Mouse (Mus musculus): ENCODE measurements around the gene Cyb5r2.

GRCm38 (mm10) chr7:107778216-107778615 lies 20.4 kb upstream of the Cyb5r2 start:
- no peak for TF ChIP-seq CTCF (IDR thresholded peaks at IDR 0.05; ENCODE audit: extremely low read depth, insufficient read length, insufficient replicate concordance, low read depth, low read length)
- TF ChIP-seq POLR2A (IDR thresholded peaks at IDR 0.05; ENCODE audit: low read depth, low read length), result no peak

Measured in small intestine, adult 2 months (tissue).